Mouse (Mus musculus) right cerebral cortex, adult 18-20 months (tissue): ENCODE data around the gene Sparc.

Experiments used
- DNase-seq: peaks from one replicate; pipeline ENCODE4 v3.0.0; 2022; ENCODE audit warnings: mixed read lengths

Sparc gene

GRCm38 (mm10) chr11:55358094-55358783, 64.7 kb downstream of the Sparc start:
- no peak for DNase-seq

DNA sequence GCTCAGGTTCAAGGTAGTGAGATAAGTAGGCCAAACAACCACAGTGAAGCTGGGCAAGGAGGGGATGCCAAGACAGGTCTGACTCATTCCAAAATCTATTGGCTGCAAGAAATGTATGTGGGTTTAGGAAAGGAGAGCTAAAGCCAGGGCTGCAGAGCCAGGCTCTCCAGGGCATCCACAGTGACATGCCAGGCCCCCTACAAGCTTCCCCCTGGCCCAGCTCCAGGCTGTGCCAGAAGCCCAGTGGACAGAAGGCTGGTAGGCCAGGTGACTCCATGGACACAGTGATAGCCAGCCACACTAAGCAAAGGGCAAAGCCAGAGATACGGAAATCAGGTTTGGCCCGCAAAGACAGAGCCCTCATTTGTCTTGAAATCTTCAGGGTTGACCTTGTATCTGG, 66.1 kb downstream of the Sparc start:
- DNase-seq: no peak
